Comparison of ENCODE assay signal across 9 mouse cellular contexts in the genomic region with DNA sequence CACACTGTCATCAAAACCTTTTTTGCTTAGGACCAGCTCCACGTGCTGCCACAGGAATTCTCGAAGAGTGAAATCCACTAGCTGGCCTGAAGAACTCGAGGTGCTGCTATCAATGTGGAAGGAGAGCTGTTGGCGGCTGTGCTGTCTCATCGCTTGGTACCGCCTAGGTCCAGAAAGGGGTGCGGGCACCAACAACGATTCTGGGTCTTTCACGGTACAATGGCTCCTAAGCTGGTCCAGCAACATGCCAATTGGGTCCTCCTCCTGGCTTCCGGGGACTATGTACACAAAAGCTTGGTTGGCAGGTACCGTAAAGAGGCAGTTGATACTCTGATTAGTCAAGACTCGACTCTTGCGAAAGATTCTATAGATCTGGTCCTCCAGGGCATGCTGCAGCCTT. TPM values are rescaled to one million over a fixed set of nuclear protein-coding genes. Genes with fewer than 3 reads are reported as not detected.
DNase-seq lines count a peak whose midpoint lies in the region; TF ChIP-seq lines count a peak whose summit lies in the region.
"Had no signal": no experiment of that assay in that cellular context is flagged by ENCODE, and none has a peak within 500 bp of the region (broad histone marks: within the 10 kb centered on the region; RNA-seq: fewer than 3 reads in every experiment).

No protein-coding gene starts in this region.

- no peak overlapping the region for H3K27ac ChIP-seq in heart, embryonic 10.5 days
- no peak overlapping the region; the same call in 1 of the 2 replicates for H3K27ac ChIP-seq in ES-E14 (ENCODE audit: insufficient read depth, low read depth, low read length, poor library complexity, severe bottlenecking)
- H3K27ac ChIP-seq in hindbrain, embryonic 10.5 days = no peak overlapping the region
- no peak overlapping the region for H3K27ac ChIP-seq in midbrain, embryonic 10.5 days (replicated peaks)

- no peaks in the 10 kb centered on the region for H3K9me3 ChIP-seq in heart, embryonic 10.5 days
- no peaks in the 10 kb centered on the region for H3K9me3 ChIP-seq in ES-E14 (ENCODE audit: control insufficient read depth, insufficient read depth, low read depth, low read length)
- no peaks in the 10 kb centered on the region for H3K9me3 ChIP-seq in hindbrain, embryonic 10.5 days
- H3K9me3 ChIP-seq in midbrain, embryonic 10.5 days (replicated peaks) = no peaks in the 10 kb centered on the region

- in situ Hi-C loops in ES-E14 (cut with MboI; ENCODE audit: low sequenced_read_pairs in 2 of 2, unreplicated experiment in 2 of 2) = no loop called here

- 0 out of 2 replicates have a peak overlapping the region, but pooled peaks have one; percentile 97 for H3K9ac ChIP-seq in ES-E14 (ENCODE audit: insufficient read depth, low read depth, low read length, poor library complexity, severe bottlenecking)

- peaks cover 26% of the 10 kb centered on the region for H3K4me1 ChIP-seq in heart, embryonic 10.5 days
- H3K4me1 ChIP-seq in ES-E14 (ENCODE audit: control insufficient read depth in 2 of 2, insufficient read depth in 2 of 2, low read length in 2 of 2, poor library complexity in 1 of 2) = peaks cover 3 to 4% of the 10 kb centered on the region in 2 experiments; a peak in 1 of 4 replicates
- peaks cover 33% of the 10 kb centered on the region for H3K4me1 ChIP-seq in hindbrain, embryonic 10.5 days (replicated peaks)
- H3K4me1 ChIP-seq in midbrain, embryonic 10.5 days = peaks cover 32% of the 10 kb centered on the region

- WGBS in heart, embryonic 10.5 days = 88% methylated on average over 13 of the region's 13 CpGs
- WGBS in hindbrain, embryonic 10.5 days = 91% methylated on average over 13 of the region's 13 CpGs
- WGBS in midbrain, embryonic 10.5 days = 91% methylated on average over 13 of the region's 13 CpGs

- no peaks in the 10 kb centered on the region for H3K27me3 ChIP-seq in heart, embryonic 10.5 days (ENCODE audit: insufficient read depth, poor library complexity, severe bottlenecking)
- H3K27me3 ChIP-seq in hindbrain, embryonic 10.5 days (ENCODE audit: insufficient read depth, poor library complexity, severe bottlenecking) = no peaks in the 10 kb centered on the region
- no peaks in the 10 kb centered on the region for H3K27me3 ChIP-seq in midbrain, embryonic 10.5 days (ENCODE audit: low read depth, poor library complexity, severe bottlenecking)

- DNase-seq in heart, embryonic 10.5 days (ENCODE audit: low spot score) = no peak
- no peak for DNase-seq in heart, postnatal 4 days
- DNase-seq in ES-E14 (ENCODE audit: low read depth, low spot score) = no peak
- DNase-seq in hindbrain, embryonic 10.5 days (ENCODE audit: low spot score) = no peak
- no peak for DNase-seq in midbrain, embryonic 10.5 days (ENCODE audit: low spot score)
- DNase-seq in B cell, adult 2 months = no peak
- DNase-seq in thymus, postnatal 36 days = no peak
- DNase-seq in adrenal gland, postnatal 4 days (ENCODE audit: low spot score in 2 of 2) = no peak
- DNase-seq: cerebellum, postnatal 10 days had no signal

- peak overlapping the region; percentile 96 for H3K4me3 ChIP-seq in heart, embryonic 10.5 days
- H3K4me3 ChIP-seq in ES-E14 (ENCODE audit: insufficient read depth in 1 of 2, low read depth in 1 of 2, low read length in 2 of 2, poor library complexity in 1 of 2, severe bottlenecking in 1 of 2) = peak overlapping the region; percentile 96 to 97
- H3K4me3 ChIP-seq in hindbrain, embryonic 10.5 days = peak overlapping the region; percentile 97
- peak overlapping the region; percentile 91 for H3K4me3 ChIP-seq in midbrain, embryonic 10.5 days

- H3K36me3 ChIP-seq in heart, embryonic 10.5 days = peaks cover 50% of the 10 kb centered on the region
- H3K36me3 ChIP-seq in ES-E14 (ENCODE audit: control insufficient read depth, insufficient read depth, low read length, poor library complexity, severe bottlenecking) = peaks cover 22% of the 10 kb centered on the region
- peaks cover 67% of the 10 kb centered on the region for H3K36me3 ChIP-seq in hindbrain, embryonic 10.5 days
- peaks cover 58% of the 10 kb centered on the region for H3K36me3 ChIP-seq in midbrain, embryonic 10.5 days

TF ChIP-seq in ES-E14, 5 proteins besides CTCF, POLR2A, EP300 and RAD21:
- TF ChIP-seq HCFC1 (IDR thresholded peaks at IDR 0.05; ENCODE audit: borderline replicate concordance, insufficient read depth, low read length) (no peak), MAFK (IDR thresholded peaks at IDR 0.05; ENCODE audit: insufficient read depth, low read depth, low read length) (no peak), ZNF384 (IDR thresholded peaks at IDR 0.05; ENCODE audit: low read depth, low read length) (no peak), CHD2 (IDR thresholded peaks at IDR 0.05; ENCODE audit: low read depth, low read length) (no peak), ZC3H11A (IDR thresholded peaks at IDR 0.05; ENCODE audit: borderline replicate concordance, low read depth, low read length) (no peak)

RNA-seq across cellular contexts. Expression of a gene that starts 1.1 kb away (rescaled TPM):
- 19.1 and 22.7 TPM in 2 replicates for polyA plus RNA-seq in heart, embryonic 10.5 days (2016; fragmentation: Nextera tagmentation; extraction: Ambion mirVana)
- 10 to 100 TPM; 11.2 to 11.3 TPM for total RNA-seq in heart, postnatal 4 days (2021)
- total RNA-seq in ES-E14 (2012; rRNA removed) = 30.9 and 33.5 TPM in 2 replicates
- 24.9 and 27.1 TPM in 2 replicates for polyA plus RNA-seq in hindbrain, embryonic 10.5 days (2016; fragmentation: Nextera tagmentation; extraction: Ambion mirVana)
- polyA plus RNA-seq in midbrain, embryonic 10.5 days (2016; fragmentation: Nextera tagmentation; extraction: Ambion mirVana) = 26.2 and 26.9 TPM in 2 replicates
- 10 to 100 TPM; 16.7 to 19.4 TPM for total RNA-seq in adrenal gland, postnatal 4 days (2021)

RNA-seq across cellular contexts. Expression of a gene that starts 11.6 kb away (rescaled TPM):
- polyA plus RNA-seq in heart, embryonic 10.5 days (2016; fragmentation: Nextera tagmentation; extraction: Ambion mirVana) = 20.0 and 22.8 TPM in 2 replicates
- 10 to 100 TPM; 11.5 to 13.6 TPM for total RNA-seq in heart, postnatal 4 days (2021)
- 2.6 and 5.0 TPM in 2 replicates for total RNA-seq in ES-E14 (2012; rRNA removed)
- polyA plus RNA-seq in hindbrain, embryonic 10.5 days (2016; fragmentation: Nextera tagmentation; extraction: Ambion mirVana) = 51.2 and 82.4 TPM in 2 replicates
- polyA plus RNA-seq in midbrain, embryonic 10.5 days (2016; fragmentation: Nextera tagmentation; extraction: Ambion mirVana) = 50.7 and 77.7 TPM in 2 replicates
- total RNA-seq in adrenal gland, postnatal 4 days (2021) = 1 to 10 TPM; 7.8 to 9.6 TPM

RNA-seq across cellular contexts. Expression of a gene that starts 23.0 kb away (rescaled TPM):
- polyA plus RNA-seq in heart, embryonic 10.5 days (2016; fragmentation: Nextera tagmentation; extraction: Ambion mirVana) = 10.4 and 11.4 TPM in 2 replicates
- 10 to 100 TPM; 10.0 TPM for total RNA-seq in heart, postnatal 4 days (2021)
- total RNA-seq in ES-E14 (2012; rRNA removed) = 7.3 and 9.6 TPM in 2 replicates
- 14.5 and 18.1 TPM in 2 replicates for polyA plus RNA-seq in hindbrain, embryonic 10.5 days (2016; fragmentation: Nextera tagmentation; extraction: Ambion mirVana)
- polyA plus RNA-seq in midbrain, embryonic 10.5 days (2016; fragmentation: Nextera tagmentation; extraction: Ambion mirVana) = 15.6 and 17.1 TPM in 2 replicates
- 1 to 10 TPM; 7.9 to 8.6 TPM for total RNA-seq in adrenal gland, postnatal 4 days (2021)

RNA-seq across cellular contexts. Expression of a gene that starts 23.6 kb away (rescaled TPM):
- 68.3 and 75.2 TPM in 2 replicates for polyA plus RNA-seq in heart, embryonic 10.5 days (2016; fragmentation: Nextera tagmentation; extraction: Ambion mirVana)
- total RNA-seq in heart, postnatal 4 days (2021) = 10 to 100 TPM; 40.2 to 42.6 TPM
- total RNA-seq in ES-E14 (2012; rRNA removed) = 9.2 and 17.2 TPM in 2 replicates
- polyA plus RNA-seq in hindbrain, embryonic 10.5 days (2016; fragmentation: Nextera tagmentation; extraction: Ambion mirVana) = 76.9 and 99.9 TPM in 2 replicates
- 103 and 111 TPM in 2 replicates for polyA plus RNA-seq in midbrain, embryonic 10.5 days (2016; fragmentation: Nextera tagmentation; extraction: Ambion mirVana)
- 10 to 100 TPM; 12.7 to 14.4 TPM for total RNA-seq in adrenal gland, postnatal 4 days (2021)

RNA-seq across cellular contexts. Expression of a gene that starts 41.4 kb away (rescaled TPM):
- 28.7 and 33.3 TPM in 2 replicates for polyA plus RNA-seq in heart, embryonic 10.5 days (2016; fragmentation: Nextera tagmentation; extraction: Ambion mirVana)
- 10 to 100 TPM; 16.7 to 18.9 TPM for total RNA-seq in heart, postnatal 4 days (2021)
- 36.9 and 39.2 TPM in 2 replicates for total RNA-seq in ES-E14 (2012; rRNA removed)
- polyA plus RNA-seq in hindbrain, embryonic 10.5 days (2016; fragmentation: Nextera tagmentation; extraction: Ambion mirVana) = 64.4 and 65.5 TPM in 2 replicates
- polyA plus RNA-seq in midbrain, embryonic 10.5 days (2016; fragmentation: Nextera tagmentation; extraction: Ambion mirVana) = 74.4 and 81.1 TPM in 2 replicates
- 10 to 100 TPM; 26.2 to 34.2 TPM for total RNA-seq in adrenal gland, postnatal 4 days (2021)
